Mouse (Mus musculus) forebrain, embryonic 13.5 days (tissue): ENCODE measurements around the gene Akr1d1. TPM values are rescaled to one million over a fixed set of nuclear protein-coding genes. Genes with fewer than 3 reads are reported as not detected.

Experiments used
- ATAC-seq: fragments of 200-750 bp; cut with Nextera tagmentation; 2 replicates; pipeline ENCODE4 v1.8.0; 2017
- H3K27ac ChIP-seq: fragments of 300-500 bp; sonication (generic); 2 replicates; pipeline ENCODE4 v1.5.1; 2015; ENCODE audit warnings: inconsistent platforms, mild to moderate bottlenecking, moderate library complexity
- H3K27me3 ChIP-seq: fragments of 300-500 bp; sonication (generic); 2 replicates; pipeline ENCODE4 v1.6.1; 2015; ENCODE audit warnings: mild to moderate bottlenecking, inconsistent platforms
- H3K36me3 ChIP-seq: fragments of 300-500 bp; sonication (generic); 2 replicates; pipeline ENCODE4 v1.6.1; 2015; ENCODE audit warnings: mild to moderate bottlenecking, inconsistent platforms; ENCODE audit not compliant: poor library complexity, severe bottlenecking
- H3K4me1 ChIP-seq: fragments of 300-500 bp; sonication (generic); 2 replicates; pipeline ENCODE4 v1.6.1; 2015; ENCODE audit warnings: inconsistent platforms
- H3K4me2 ChIP-seq: fragments of 300-500 bp; sonication (generic); 2 replicates; pipeline ENCODE4 v1.6.1; 2015; ENCODE audit warnings: inconsistent platforms, mild to moderate bottlenecking, moderate library complexity
- H3K4me3 ChIP-seq: fragments of 300-500 bp; sonication (generic); 2 replicates; pipeline ENCODE4 v1.5.1; 2015; ENCODE audit warnings: mild to moderate bottlenecking, inconsistent platforms
- H3K9ac ChIP-seq: fragments of 300-500 bp; sonication (generic); 2 replicates; pipeline ENCODE4 v1.6.1; 2015; ENCODE audit warnings: mild to moderate bottlenecking, inconsistent platforms
- H3K9me3 ChIP-seq: fragments of 300-500 bp; sonication (generic); replicated peaks from 2 replicates; pipeline ENCODE4 v1.6.1; 2016; ENCODE audit warnings: inconsistent platforms
- WGBS: fragments of 180-500 bp; shearing (Covaris S2); methylation state at CpG from one replicate; pipeline ENCODE4 v1.1.7; 2015; 5-methylcytosine and 5-hydroxymethylcytosine counted together
- polyA plus RNA-seq: library from polyadenylated mRNA; unstranded; fragments of >200 nt; fragmentation: Nextera tagmentation; extraction: Ambion mirVana; gene quantifications from 2 replicates; pipeline ENCODE4 v1.2.1, GENCODE M21; 2015

Gene Akr1d1
- polyA plus RNA-seq, 1 experiment from 2014 or later, result not detected

- ATAC-seq, result no peak
- no peak overlapping the region for H3K4me3 ChIP-seq
- no peaks in the 10 kb centered on the region for H3K9me3 ChIP-seq
- no peaks in the 10 kb centered on the region for H3K4me1 ChIP-seq
- 77% methylated on average over 1 of the region's 1 CpGs for WGBS
- no peaks in the 10 kb centered on the region for H3K27me3 ChIP-seq
- H3K9ac ChIP-seq, result no peak overlapping the region
- no peak overlapping the region for H3K27ac ChIP-seq
- no peak overlapping the region for H3K4me2 ChIP-seq
- H3K36me3 ChIP-seq, result no peaks in the 10 kb centered on the region
Observed at GRCm38 (mm10) chr6:37571939-37572338, 42.0 kb downstream of the Akr1d1 start.

- ATAC-seq, result no peak
- 81% methylated on average over 2 of the region's 2 CpGs for WGBS
Observed at GRCm38 (mm10) chr6:37572935-37573334, 43.0 kb downstream of the Akr1d1 start.

DNA sequence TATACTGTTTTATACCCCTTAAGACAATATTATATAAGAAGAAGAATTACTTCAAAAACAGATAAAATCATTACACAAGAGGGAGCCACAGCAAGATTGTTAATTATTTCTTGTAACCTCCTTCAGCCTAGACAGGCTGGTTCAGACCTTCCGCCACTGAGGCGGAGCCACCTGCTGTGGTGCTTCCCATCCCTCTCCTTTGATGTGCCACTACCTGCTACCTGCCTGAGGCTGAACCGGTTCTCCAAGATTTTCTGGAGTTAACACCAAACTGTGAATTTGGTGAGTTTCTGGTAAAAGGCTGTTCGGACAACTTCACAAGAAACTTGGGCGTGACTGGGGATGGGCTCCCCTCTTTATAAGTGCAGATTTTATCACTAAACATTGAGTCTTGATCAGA is 50.5 kb downstream of the Akr1d1 start:
- Histone ChIP-seq H3K9me3 (no peaks in the 10 kb centered on the region), H3K4me2 (no peak overlapping the region), H3K36me3 (no peaks in the 10 kb centered on the region), H3K9ac (no peak overlapping the region), H3K27me3 (no peaks in the 10 kb centered on the region), H3K4me3 (no peak overlapping the region), H3K4me1 (no peaks in the 10 kb centered on the region), H3K27ac (no peak overlapping the region)
- ATAC-seq, result no peak
- 74% methylated on average over 5 of the region's 5 CpGs for WGBS

More at GRCm38 (mm10) chr6:37572935-37573334, 43.0 kb downstream of the Akr1d1 start:
- no peak overlapping the region for H3K27ac ChIP-seq
- H3K4me3 ChIP-seq, result no peak overlapping the region
- H3K36me3 ChIP-seq, result no peaks in the 10 kb centered on the region
- H3K27me3 ChIP-seq, result no peaks in the 10 kb centered on the region
- H3K4me2 ChIP-seq, result no peak overlapping the region
- H3K9me3 ChIP-seq, result no peaks in the 10 kb centered on the region
- H3K9ac ChIP-seq, result no peak overlapping the region
- no peaks in the 10 kb centered on the region for H3K4me1 ChIP-seq

DNA sequence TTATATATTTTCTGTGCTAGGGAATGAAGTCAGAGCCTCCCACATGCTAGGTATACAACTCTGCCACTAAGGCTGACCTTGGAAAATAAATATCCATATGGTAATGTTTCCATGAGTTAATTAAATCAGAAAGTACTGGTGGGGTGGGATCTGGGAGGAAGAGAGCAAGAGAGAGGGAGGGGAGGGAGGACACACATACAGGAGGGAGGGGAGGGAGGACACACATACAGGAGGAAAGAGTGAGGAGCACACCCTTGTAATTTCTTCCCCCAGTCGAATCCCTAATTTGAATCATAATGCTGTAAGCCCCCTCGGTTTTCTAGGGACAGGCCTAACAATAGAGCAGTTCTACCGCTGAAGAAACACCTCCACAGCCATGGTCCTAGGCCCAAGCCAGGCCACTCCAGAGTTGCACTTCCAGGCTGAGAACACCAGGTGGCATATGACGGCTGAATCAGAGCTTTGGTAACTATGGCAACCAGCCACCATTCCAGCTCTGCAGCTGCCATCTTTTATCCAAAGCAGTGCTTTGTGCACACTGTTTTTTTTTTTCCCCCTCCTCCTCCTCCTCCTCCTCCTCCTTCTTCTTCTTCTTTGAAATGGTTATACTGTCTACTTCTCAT is 59.5 kb downstream of the Akr1d1 start:
- Histone ChIP-seq H3K9ac (no peak overlapping the region), H3K4me2 (no peak overlapping the region), H3K27me3 (no peaks in the 10 kb centered on the region), H3K4me1 (peaks cover 28% of the 10 kb centered on the region), H3K27ac (peak overlapping the region; percentile 52), H3K4me3 (no peak overlapping the region), H3K36me3 (no peaks in the 10 kb centered on the region), H3K9me3 (no peaks in the 10 kb centered on the region)
- 3% methylated on average over 4 of the region's 4 CpGs for WGBS
- ATAC-seq, result peak; percentile 84

DNA sequence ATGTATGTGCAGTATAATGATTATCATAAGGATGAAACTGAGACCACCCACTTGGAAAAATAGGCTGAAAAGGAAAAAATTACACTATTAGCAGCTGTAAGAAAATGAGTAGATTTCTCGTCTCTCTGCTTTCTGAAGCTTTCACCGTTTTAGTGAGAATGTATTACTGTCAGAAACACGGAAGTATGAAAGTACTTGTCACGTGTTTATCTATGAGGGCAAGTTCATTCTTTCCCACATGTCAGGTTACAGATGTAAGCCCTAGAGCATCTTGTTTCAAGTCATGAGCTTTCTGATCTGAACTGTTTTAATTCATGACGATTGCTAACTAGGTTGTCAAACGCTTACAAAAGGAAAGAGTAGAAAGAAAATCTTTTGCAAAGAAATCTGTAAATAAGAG is 60.8 kb downstream of the Akr1d1 start:
- ATAC-seq, result no peak
- no peaks in the 10 kb centered on the region for H3K36me3 ChIP-seq
- no peak overlapping the region for H3K4me3 ChIP-seq
- H3K9ac ChIP-seq, result no peak overlapping the region
- WGBS, result 81% methylated on average over 6 of the region's 6 CpGs
- H3K27me3 ChIP-seq, result no peaks in the 10 kb centered on the region
- no peak overlapping the region for H3K27ac ChIP-seq
- H3K4me2 ChIP-seq, result no peak overlapping the region
- H3K9me3 ChIP-seq, result no peaks in the 10 kb centered on the region
- peaks cover 28% of the 10 kb centered on the region for H3K4me1 ChIP-seq

- Histone ChIP-seq H3K9me3 (no peaks in the 10 kb centered on the region), H3K36me3 (no peaks in the 10 kb centered on the region), H3K27me3 (no peaks in the 10 kb centered on the region), H3K4me2 (peak overlapping the region; percentile 35), H3K27ac (peak overlapping the region; percentile 83), H3K9ac (0 out of 2 replicates have a peak overlapping the region, but pooled peaks have one; percentile 1), H3K4me1 (peaks cover 28% of the 10 kb centered on the region), H3K4me3 (0 out of 2 replicates have a peak overlapping the region, but pooled peaks have one; percentile 12)
- ATAC-seq, result peak; percentile 62
- 19% methylated on average over 19 of the region's 19 CpGs for WGBS
Observed at GRCm38 (mm10) chr6:37592101-37593032, 62.4 kb downstream of the Akr1d1 start.

- 9% methylated on average over 6 of the region's 6 CpGs for WGBS
- H3K9ac ChIP-seq, result no peak overlapping the region
- no peaks in the 10 kb centered on the region for H3K9me3 ChIP-seq
- peaks cover 28% of the 10 kb centered on the region for H3K4me1 ChIP-seq
- no peaks in the 10 kb centered on the region for H3K36me3 ChIP-seq
- H3K4me3 ChIP-seq, result no peak overlapping the region
- ATAC-seq, result peak; percentile 9; the same call in 1 of the 2 replicates
- H3K27me3 ChIP-seq, result no peaks in the 10 kb centered on the region
- H3K4me2 ChIP-seq, result peak overlapping the region; percentile 35
- peak overlapping the region; percentile 83 for H3K27ac ChIP-seq
Observed at GRCm38 (mm10) chr6:37593033-37593374, 63.0 kb downstream of the Akr1d1 start.

DNA sequence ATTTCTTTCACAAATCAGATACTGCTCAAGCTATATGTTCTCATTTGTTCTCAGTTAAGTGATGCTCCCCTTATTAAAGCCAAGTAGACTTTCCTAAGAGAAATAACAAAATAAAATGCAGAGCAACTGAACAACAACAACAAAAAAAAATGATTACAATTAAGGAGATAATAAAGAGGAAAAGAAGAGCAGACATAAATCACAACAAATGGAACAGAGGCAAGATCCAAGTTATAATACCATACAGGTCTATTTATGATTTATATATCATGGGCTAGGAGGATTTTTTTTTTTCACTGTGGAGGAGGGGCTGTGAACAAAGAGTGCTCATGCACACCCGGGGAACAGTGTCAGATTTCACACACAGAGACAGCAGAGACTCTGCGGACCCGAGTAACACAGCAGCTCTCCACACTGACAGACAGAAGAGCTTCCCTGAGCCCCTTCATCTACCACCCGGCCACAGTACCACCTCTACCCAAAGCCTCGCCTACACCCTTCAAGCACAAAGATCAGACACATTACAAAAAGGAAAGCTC is 63.6 kb downstream of the Akr1d1 start:
- H3K9ac ChIP-seq, result no peak overlapping the region
- no peaks in the 10 kb centered on the region for H3K27me3 ChIP-seq
- ATAC-seq, result 0 out of 2 replicates have a peak, but pooled peaks have one; percentile 17
- H3K36me3 ChIP-seq, result no peaks in the 10 kb centered on the region
- peak overlapping the region; percentile 18; the same call in 1 of the 2 replicates for H3K4me2 ChIP-seq
- H3K4me1 ChIP-seq, result peaks cover 28% of the 10 kb centered on the region
- WGBS, result 4% methylated on average over 5 of the region's 5 CpGs
- H3K4me3 ChIP-seq, result no peak overlapping the region
- H3K27ac ChIP-seq, result peak overlapping the region; percentile 83
- no peaks in the 10 kb centered on the region for H3K9me3 ChIP-seq

- Histone ChIP-seq H3K36me3 (no peaks in the 10 kb centered on the region), H3K9me3 (no peaks in the 10 kb centered on the region), H3K27ac (no peak overlapping the region), H3K27me3 (no peaks in the 10 kb centered on the region), H3K4me1 (peaks cover 18% of the 10 kb centered on the region), H3K9ac (no peak overlapping the region), H3K4me3 (no peak overlapping the region), H3K4me2 (no peak overlapping the region)
- 87% methylated on average over 2 of the region's 2 CpGs for WGBS
- ATAC-seq, result no peak
Observed at GRCm38 (mm10) chr6:37597088-37597487, 67.1 kb downstream of the Akr1d1 start.

DNA sequence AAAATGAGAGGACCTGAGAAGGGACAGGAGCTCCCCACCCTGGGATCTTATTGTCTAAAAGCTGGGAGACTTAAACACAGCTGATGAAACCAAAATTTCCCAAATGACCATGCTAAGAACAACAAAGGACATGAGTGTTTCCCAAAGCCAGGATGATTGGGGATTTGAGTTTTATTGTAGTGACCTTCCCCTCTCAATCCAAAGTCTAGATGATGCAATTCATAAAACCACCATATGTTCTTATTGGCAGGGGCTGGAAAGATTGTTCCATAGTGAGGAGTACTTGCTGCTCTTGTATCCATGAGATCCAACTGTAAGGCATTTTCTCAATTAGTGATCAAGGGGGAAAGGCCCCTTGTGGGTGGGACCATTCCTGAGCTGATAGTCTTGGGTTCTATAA is 68.1 kb downstream of the Akr1d1 start:
- peaks cover 8% of the 10 kb centered on the region; the same call in 1 of the 2 replicates for H3K4me1 ChIP-seq
- no peak overlapping the region for H3K4me2 ChIP-seq
- no peaks in the 10 kb centered on the region for H3K36me3 ChIP-seq
- H3K27ac ChIP-seq, result no peak overlapping the region
- no peaks in the 10 kb centered on the region for H3K9me3 ChIP-seq
- ATAC-seq, result no peak
- H3K4me3 ChIP-seq, result no peak overlapping the region
- H3K27me3 ChIP-seq, result no peaks in the 10 kb centered on the region
- H3K9ac ChIP-seq, result no peak overlapping the region

- 85% methylated on average over 7 of the region's 7 CpGs for WGBS
- H3K36me3 ChIP-seq, result no peaks in the 10 kb centered on the region
- H3K4me2 ChIP-seq, result no peak overlapping the region
- no peaks in the 10 kb centered on the region for H3K27me3 ChIP-seq
- H3K27ac ChIP-seq, result no peak overlapping the region
- ATAC-seq, result no peak
- H3K4me1 ChIP-seq, result no peaks in the 10 kb centered on the region
- no peak overlapping the region for H3K4me3 ChIP-seq
- H3K9me3 ChIP-seq, result no peaks in the 10 kb centered on the region
- H3K9ac ChIP-seq, result no peak overlapping the region
Observed at GRCm38 (mm10) chr6:37600976-37601498, 71.1 kb downstream of the Akr1d1 start.
